Mouse (Mus musculus) testis, postnatal 10 days (tissue): ENCODE results near the gene Dexi.

Experiments
- DNase-seq: peaks from one replicate; pipeline ENCODE4 v3.0.0; 2021; ENCODE audit warnings: low spot score

The Dexi gene

DNA sequence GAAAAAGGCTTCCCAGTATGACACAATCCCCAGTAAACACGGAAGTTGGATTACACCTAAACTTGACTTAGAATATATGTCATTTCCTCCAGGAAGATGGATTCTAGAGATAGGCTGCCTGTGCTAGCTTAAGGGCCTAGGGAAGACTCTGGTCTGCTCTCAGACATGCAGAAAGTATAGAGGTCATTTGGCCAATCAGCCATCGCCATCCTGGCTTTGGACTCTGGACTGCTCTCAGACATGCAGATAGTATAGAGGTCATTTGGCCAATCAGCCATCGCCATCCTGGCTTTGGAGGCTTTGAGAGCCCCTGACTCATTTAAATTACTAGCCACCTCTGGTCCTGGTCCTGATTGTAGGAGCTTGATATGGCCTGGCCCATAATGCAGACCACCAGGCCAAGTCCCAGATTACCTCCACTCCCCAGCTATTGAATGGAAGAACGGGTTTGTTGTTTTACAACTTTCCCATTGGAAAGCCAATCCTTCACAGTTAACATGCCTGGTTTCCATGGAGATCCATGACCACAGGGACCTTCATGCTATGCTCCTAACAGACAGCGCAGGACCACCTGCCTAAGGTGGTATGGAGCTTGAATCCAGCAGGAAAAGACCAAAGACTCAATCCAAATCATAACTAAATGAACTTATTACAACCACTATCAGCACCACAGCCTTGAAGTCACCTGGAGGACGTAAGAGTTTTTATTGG is 88.8 kb downstream of the Dexi start:
- no peak for DNase-seq
